Mouse (Mus musculus): ENCODE measurements around the gene Dok4. TPM values are rescaled to one million over a fixed set of nuclear protein-coding genes. Genes with fewer than 3 reads are reported as not detected.

Dok4 gene
- total and polyA plus RNA-seq, 3 experiments, result 0.51 to 3.7 (median 0.93) TPM

DNA sequence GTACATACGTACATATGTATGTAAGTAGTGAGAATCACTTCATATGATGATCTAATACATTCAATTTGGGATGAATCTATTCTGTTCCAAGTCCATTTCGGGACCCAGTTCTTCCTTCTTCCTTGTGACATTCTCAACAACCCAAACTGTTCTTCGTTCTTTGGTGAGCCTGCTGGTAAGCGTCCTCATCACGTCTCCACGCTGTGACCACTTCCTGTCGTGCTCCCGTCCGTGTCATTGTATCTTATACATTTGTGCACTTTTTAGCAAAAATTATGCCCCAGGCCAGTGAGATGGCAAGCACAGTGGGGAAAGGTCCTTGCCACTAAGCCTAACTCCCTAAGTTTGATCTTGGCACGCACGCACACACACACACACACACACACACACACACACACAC, 58.2 kb downstream of the Dok4 start:
- Histone ChIP-seq H3K4me3 (ENCODE audit: low read depth, low read length) (no peak overlapping the region), H3K9me3 (replicated peaks) (no peaks in the 10 kb centered on the region), H3K36me3 (replicated peaks) (peaks cover 61% of the 10 kb centered on the region), H3K27me3 (ENCODE audit: insufficient read depth, low read length) (no peaks in the 10 kb centered on the region), H3K4me1 (ENCODE audit: insufficient read depth, low read depth, low read length) (peaks cover 4% of the 10 kb centered on the region)
- ATAC-seq (ENCODE audit: extremely low read depth, insufficient number of reproducible peaks, low FRiP score, poor library complexity, severe bottlenecking) (no peak), DNase-seq (ENCODE audit: low spot score) (no peak)
- no peak for TF ChIP-seq GATA1 (IDR thresholded peaks at IDR 0.05; ENCODE audit: borderline replicate concordance, low read length)
- TF ChIP-seq CTCF (IDR thresholded peaks at IDR 0.05; ENCODE audit: low read depth, low read length), result no peak
- TF ChIP-seq POLR2AphosphoS5 (IDR thresholded peaks at IDR 0.05; ENCODE audit: insufficient replicate concordance, low read depth, low read length), result no peak
- TF ChIP-seq TAL1 (conservative IDR thresholded peaks at IDR 0.05; ENCODE audit: low read depth, low read length), result no peak
- no peak for TF ChIP-seq GATA2 (IDR thresholded peaks at IDR 0.05; ENCODE audit: borderline replicate concordance, low read depth, low read length)

DNA sequence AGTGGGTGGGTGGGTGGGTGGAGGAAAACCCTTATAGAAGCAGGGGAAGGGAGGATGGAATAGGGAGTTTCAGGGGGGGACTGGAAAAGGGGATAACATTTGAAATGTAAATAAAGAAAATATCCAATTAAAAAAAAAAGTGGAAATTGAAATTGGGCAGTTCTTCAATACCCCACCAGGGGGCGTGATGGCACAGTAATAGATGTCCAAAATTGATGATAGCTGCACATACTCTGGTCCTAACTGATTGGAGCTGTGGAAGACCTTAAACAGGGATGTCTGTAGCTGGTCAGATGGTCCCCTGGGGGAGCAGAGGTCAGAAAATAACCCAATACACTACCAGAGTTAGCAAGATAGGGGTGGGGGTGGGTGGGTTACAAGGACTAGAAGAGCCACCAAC, 61.6 kb downstream of the Dok4 start:
- no peak for TF ChIP-seq GATA1 (IDR thresholded peaks at IDR 0.05; ENCODE audit: borderline replicate concordance, low read length)
- peak; percentile 48; the same call in 1 of the 2 replicates for TF ChIP-seq CTCF (IDR thresholded peaks at IDR 0.05; ENCODE audit: low read depth, low read length)
- no peaks in the 10 kb centered on the region for H3K9me3 ChIP-seq (replicated peaks)
- ATAC-seq (ENCODE audit: extremely low read depth, insufficient number of reproducible peaks, low FRiP score, poor library complexity, severe bottlenecking) (no peak), DNase-seq (ENCODE audit: low spot score) (no peak)
- no peaks in the 10 kb centered on the region for H3K4me1 ChIP-seq (ENCODE audit: insufficient read depth, low read depth, low read length)
- peaks cover 28% of the 10 kb centered on the region for H3K36me3 ChIP-seq (replicated peaks)
- H3K4me3 ChIP-seq (ENCODE audit: low read depth, low read length), result no peak overlapping the region
- no peaks in the 10 kb centered on the region; the same call in 1 of the 2 replicates for H3K27me3 ChIP-seq (ENCODE audit: insufficient read depth, low read length)

Other genes starting within 250 kb of the Dok4 start
- 93.0 and 123 TPM in 2 replicates for gene Arl2bp, start 209.7 kb downstream of the Dok4 start, total RNA-seq (2014; fragmentation: Nextera tagmentation)
- 156 and 180 TPM in 2 replicates for gene Arl2bp, start 209.7 kb downstream of the Dok4 start, total RNA-seq (2017)
- 71.6 and 104 TPM in 2 replicates for gene Arl2bp, start 209.7 kb downstream of the Dok4 start, polyA plus RNA-seq (2012)
- not detected in 2 replicates for gene Pllp, start 180.1 kb downstream of the Dok4 start, total RNA-seq (2014; fragmentation: Nextera tagmentation)
- 0.12 and 0.22 TPM in 2 replicates for gene Pllp, start 180.1 kb downstream of the Dok4 start, total RNA-seq (2017)
- not detected in 2 replicates for gene Pllp, start 180.1 kb downstream of the Dok4 start, polyA plus RNA-seq (2012)
- not detected in 2 replicates for gene Ccl22, start 130.7 kb downstream of the Dok4 start, total RNA-seq (2014; fragmentation: Nextera tagmentation)
- 0.22 TPM in 1 of 2 replicates, not detected in the other for gene Ccl22, start 130.7 kb downstream of the Dok4 start, total RNA-seq (2017)
- 0.02 TPM in 1 of 2 replicates, not detected in the other for gene Ccl22, start 130.7 kb downstream of the Dok4 start, polyA plus RNA-seq (2012)
- not detected in 2 replicates for gene Cx3cl1, start 104.3 kb downstream of the Dok4 start, total RNA-seq (2014; fragmentation: Nextera tagmentation)
- gene Cx3cl1, start 104.3 kb downstream of the Dok4 start, total RNA-seq (2017), result 0.06 and 0.38 TPM in 2 replicates
- not detected in 2 replicates for gene Cx3cl1, start 104.3 kb downstream of the Dok4 start, polyA plus RNA-seq (2012)
- not detected in 2 replicates for gene Ccl17, start 65.9 kb downstream of the Dok4 start, total RNA-seq (2014; fragmentation: Nextera tagmentation)
- gene Ccl17, start 65.9 kb downstream of the Dok4 start, total RNA-seq (2017), result not detected in 2 replicates
- not detected in 2 replicates for gene Ccl17, start 65.9 kb downstream of the Dok4 start, polyA plus RNA-seq (2012)
- 60.7 and 68.8 TPM in 2 replicates for gene Coq9, start 38.0 kb downstream of the Dok4 start, total RNA-seq (2014; fragmentation: Nextera tagmentation)
- 38.2 and 49.3 TPM in 2 replicates for gene Coq9, start 38.0 kb downstream of the Dok4 start, total RNA-seq (2017)
- 109 and 133 TPM in 2 replicates for gene Coq9, start 38.0 kb downstream of the Dok4 start, polyA plus RNA-seq (2012)
- gene Ciapin1, start 38.0 kb downstream of the Dok4 start, total RNA-seq (2014; fragmentation: Nextera tagmentation), result 56.3 and 75.9 TPM in 2 replicates
- gene Ciapin1, start 38.0 kb downstream of the Dok4 start, total RNA-seq (2017), result 54.0 and 61.0 TPM in 2 replicates
- gene Ciapin1, start 38.0 kb downstream of the Dok4 start, polyA plus RNA-seq (2012), result 450 and 629 TPM in 2 replicates
- 92.6 and 95.8 TPM in 2 replicates for gene Polr2c, start 18.9 kb downstream of the Dok4 start, total RNA-seq (2014; fragmentation: Nextera tagmentation)
- gene Polr2c, start 18.9 kb downstream of the Dok4 start, total RNA-seq (2017), result 65.5 and 66.1 TPM in 2 replicates
- 18.5 and 33.8 TPM in 2 replicates for gene Polr2c, start 18.9 kb downstream of the Dok4 start, polyA plus RNA-seq (2012)
- 5.5 and 7.7 TPM in 2 replicates for gene Ccdc102a, start 41.8 kb upstream of the Dok4 start, total RNA-seq (2014; fragmentation: Nextera tagmentation)
- gene Ccdc102a, start 41.8 kb upstream of the Dok4 start, total RNA-seq (2017), result 3.3 and 4.5 TPM in 2 replicates
- gene Ccdc102a, start 41.8 kb upstream of the Dok4 start, polyA plus RNA-seq (2012), result 20.5 and 26.3 TPM in 2 replicates
- gene Adgrg5, start 47.4 kb upstream of the Dok4 start, total RNA-seq (2014; fragmentation: Nextera tagmentation), result 3.2 and 6.4 TPM in 2 replicates
- gene Adgrg5, start 47.4 kb upstream of the Dok4 start, total RNA-seq (2017), result 0.76 and 0.87 TPM in 2 replicates
- 1.9 and 2.9 TPM in 2 replicates for gene Adgrg5, start 47.4 kb upstream of the Dok4 start, polyA plus RNA-seq (2012)
- 339 and 345 TPM in 2 replicates for gene Adgrg1, start 98.4 kb upstream of the Dok4 start, total RNA-seq (2014; fragmentation: Nextera tagmentation)
- 54.0 and 57.7 TPM in 2 replicates for gene Adgrg1, start 98.4 kb upstream of the Dok4 start, total RNA-seq (2017)
- 211 and 229 TPM in 2 replicates for gene Adgrg1, start 98.4 kb upstream of the Dok4 start, polyA plus RNA-seq (2012)
- gene Adgrg3, start 141.4 kb upstream of the Dok4 start, total RNA-seq (2014; fragmentation: Nextera tagmentation), result not detected in 2 replicates
- gene Adgrg3, start 141.4 kb upstream of the Dok4 start, total RNA-seq (2017), result 0.17 and 0.49 TPM in 2 replicates
- 0.10 and 0.12 TPM in 2 replicates for gene Adgrg3, start 141.4 kb upstream of the Dok4 start, polyA plus RNA-seq (2012)
- gene Drc7, start 178.8 kb upstream of the Dok4 start, total RNA-seq (2014; fragmentation: Nextera tagmentation), result not detected in 2 replicates
- gene Drc7, start 178.8 kb upstream of the Dok4 start, total RNA-seq (2017), result 0.05 TPM in 1 of 2 replicates, not detected in the other
- gene Drc7, start 178.8 kb upstream of the Dok4 start, polyA plus RNA-seq (2012), result 0.02 TPM in 1 of 2 replicates, not detected in the other
- gene Katnb1, start 204.9 kb upstream of the Dok4 start, total RNA-seq (2014; fragmentation: Nextera tagmentation), result 3.7 and 4.3 TPM in 2 replicates
- gene Katnb1, start 204.9 kb upstream of the Dok4 start, total RNA-seq (2017), result 14.3 and 18.1 TPM in 2 replicates
- gene Katnb1, start 204.9 kb upstream of the Dok4 start, polyA plus RNA-seq (2012), result 31.7 and 40.0 TPM in 2 replicates